Mouse (Mus musculus) embryonic fibroblast, embryonic 13.5 days (primary cell): ENCODE measurements at regions not wholly inside any gene's neighbourhood (a gene's known extent, or its start where the extent isn't known, plus 50 kb on each side); places are given as distances from the start of the nearest gene placed in this dataset.

ENCODE experiments used
- CTCF ChIP-seq: IDR thresholded peaks from 2 replicates; pipeline ENCODE4 v1.5.1; 2011; ENCODE audit warnings: mild to moderate bottlenecking, control low read depth, low read length, moderate library complexity, borderline replicate concordance; ENCODE audit not compliant: insufficient read depth
- POLR2A ChIP-seq: IDR thresholded peaks from 2 replicates; pipeline ENCODE4 v1.6.1; 2011; ENCODE audit warnings: low read depth, mild to moderate bottlenecking, control low read depth, low read length, moderate library complexity

- TF ChIP-seq POLR2A (no peak), CTCF (no peak)
These were observed 227.6 kb upstream of the Ptbp2 start for GRCm38 (mm10) chr3:120011861-120012260.
